Mouse (Mus musculus) kidney, postnatal 10 days (tissue): ENCODE results near the gene Gm21663.
"Not testable (repeated sequence)": the region's sequence is repeated elsewhere in the genome, so short reads cannot be mapped to it uniquely, and the experiment has no call there.

Source experiments
- DNase-seq: peaks from one replicate; pipeline ENCODE4 v3.0.0; 2021; ENCODE audit warnings: mixed read lengths

The Gm21663 gene

DNA sequence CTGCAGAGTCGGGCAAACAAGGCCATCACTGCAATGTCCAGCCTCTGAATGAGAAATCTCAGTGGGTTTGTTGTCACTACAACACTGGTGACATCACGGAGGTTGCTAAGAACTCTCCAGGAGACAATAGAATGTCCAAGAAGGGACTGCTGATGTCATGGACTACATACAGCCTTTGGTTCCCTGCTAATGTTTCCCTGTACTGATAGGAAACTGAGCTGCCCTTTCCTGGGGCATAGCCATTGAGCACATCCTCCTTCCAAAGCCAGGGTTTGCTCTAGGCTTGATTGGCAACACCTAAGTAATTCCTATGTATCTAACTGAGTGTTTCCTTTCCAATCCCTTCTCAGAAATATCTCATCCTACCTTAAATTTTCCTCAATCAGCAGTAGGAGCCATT is at the start of gene Gm21663:
Gene Gm21663, minus strand, starts transcription at position 101 of the 400 bp plus-strand sequence.
- DNase-seq = not testable (repeated sequence)

DNA sequence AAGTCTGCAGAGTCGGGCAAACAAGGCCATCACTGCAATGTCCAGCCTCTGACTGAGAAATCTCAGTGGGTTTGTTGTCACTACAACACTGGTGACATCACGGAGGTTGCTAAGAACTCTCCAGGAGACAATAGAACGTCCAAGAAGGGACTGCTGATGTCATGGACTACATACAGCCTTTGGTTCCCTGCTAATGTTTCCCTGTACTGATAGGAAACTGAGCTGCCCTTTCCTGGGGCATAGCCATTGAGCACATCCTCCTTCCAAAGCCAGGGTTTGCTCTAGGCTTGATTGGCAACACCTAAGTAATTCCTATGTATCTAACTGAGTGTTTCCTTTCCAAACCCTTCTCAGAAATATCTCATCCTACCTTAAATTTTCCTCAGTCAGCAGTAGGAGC is 46.4 kb upstream of the Gm21663 start, which contains the start of gene Gm21698:
Gene Gm21698, minus strand, starts transcription at position 101 of the 400 bp plus-strand sequence.
- DNase-seq = not testable (repeated sequence)

DNA sequence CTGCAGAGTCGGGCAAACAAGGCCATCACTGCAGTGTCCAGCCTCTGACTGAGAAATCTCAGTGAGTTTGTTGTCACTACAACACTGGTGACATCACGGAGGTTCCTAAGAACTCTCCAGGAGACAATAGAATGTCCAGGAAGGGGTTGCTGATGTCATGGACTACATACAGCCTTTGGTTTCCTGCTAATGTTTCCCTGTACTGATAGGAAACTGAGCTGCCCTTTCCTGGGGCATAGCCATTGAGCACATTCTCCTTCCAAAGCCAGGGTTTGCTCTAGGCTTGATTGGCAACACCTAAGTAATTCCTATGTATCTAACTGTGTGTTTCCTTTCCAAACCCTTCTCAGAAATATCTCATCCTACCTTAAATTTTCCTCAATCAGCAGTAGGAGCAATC is 30.4 kb upstream of the Gm21663 start, which contains the start of gene Gm21680:
Gene Gm21680, minus strand, starts transcription at position 101 of the 400 bp plus-strand sequence.
- not testable (repeated sequence) for DNase-seq

DNA sequence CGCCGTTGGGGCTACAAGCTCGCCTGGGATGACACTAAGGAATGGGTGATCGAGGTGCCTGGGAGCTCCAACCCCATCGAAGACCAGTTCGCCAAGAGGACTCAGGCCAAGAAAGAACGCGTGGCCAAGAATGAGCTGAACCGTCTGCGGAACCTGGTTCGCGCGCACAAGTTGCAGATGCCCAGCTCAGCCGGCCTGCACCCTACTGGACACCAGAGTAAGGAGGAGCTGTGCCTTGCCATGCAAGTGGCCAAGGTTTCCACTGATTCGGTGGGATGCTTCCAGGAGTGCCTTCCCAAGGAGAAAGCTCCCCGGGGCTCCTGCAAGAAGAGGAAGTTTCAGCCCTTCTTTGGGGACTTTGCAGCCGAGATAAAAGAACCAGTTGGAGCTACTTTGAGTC is 14.9 kb upstream of the Gm21663 start:
- DNase-seq = not testable (repeated sequence)

DNA sequence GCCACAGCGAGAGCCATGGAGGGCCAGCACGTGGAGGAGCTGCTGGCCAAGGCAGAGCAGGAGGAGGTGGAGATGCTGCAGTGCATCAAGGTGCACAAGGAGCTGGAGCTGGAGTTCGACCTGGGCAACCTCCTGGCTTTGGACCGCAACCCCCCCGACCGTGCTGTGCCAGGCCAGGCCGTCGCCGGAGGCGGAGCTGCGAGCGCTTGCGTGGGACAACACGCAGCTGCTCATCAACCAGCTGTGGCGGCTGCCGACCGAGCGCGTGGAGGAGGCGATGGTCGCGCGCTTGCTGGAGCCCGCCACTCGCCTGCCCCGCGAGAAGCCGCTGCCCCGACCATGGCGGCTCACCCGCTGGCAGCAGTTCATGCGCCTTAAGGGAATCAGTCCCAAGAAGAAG is 14.4 kb upstream of the Gm21663 start:
- DNase-seq = peak; percentile 7

DNA sequence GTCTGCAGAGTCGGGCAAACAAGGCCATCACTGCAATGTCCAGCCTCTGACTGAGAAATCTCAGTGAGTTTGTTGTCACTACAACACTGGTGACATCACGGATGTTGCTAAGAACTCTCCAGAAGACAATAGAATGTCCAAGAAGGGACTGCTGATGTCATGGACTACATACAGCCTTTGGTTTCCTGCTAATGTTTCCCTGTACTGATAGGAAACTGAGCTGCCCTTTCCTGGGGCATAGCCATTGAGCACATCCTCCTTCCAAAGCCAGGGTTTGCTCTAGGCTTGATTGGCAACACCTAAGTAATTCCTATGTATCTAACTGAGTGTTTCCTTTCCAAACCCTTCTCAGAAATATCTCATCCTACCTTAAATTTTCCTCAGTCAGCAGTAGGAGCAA is 12.1 kb upstream of the Gm21663 start, which contains the start of gene Gm21671:
Gene Gm21671, minus strand, starts transcription at position 101 of the 400 bp plus-strand sequence.
- not testable (repeated sequence) for DNase-seq

DNA sequence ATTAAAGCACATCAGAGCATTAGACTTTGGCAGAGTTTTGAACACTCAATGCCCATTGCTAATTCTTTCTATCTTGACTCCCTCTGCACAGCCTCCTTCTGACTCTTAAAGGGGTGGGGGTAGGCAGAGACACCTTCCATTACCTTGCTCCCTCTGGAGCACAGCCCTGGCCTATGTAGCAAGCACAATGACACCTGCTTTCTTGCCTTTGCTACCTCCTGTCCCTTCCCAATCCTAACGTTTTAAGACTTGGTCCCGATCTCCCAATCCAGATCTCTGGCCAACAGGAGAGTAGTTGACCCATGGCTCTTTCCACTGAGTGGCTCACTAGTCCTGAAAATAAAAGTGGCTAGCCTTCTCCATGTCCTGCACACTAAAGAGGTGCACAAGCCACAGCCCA is 3.2 kb upstream of the Gm21663 start:
- DNase-seq = not testable (repeated sequence)

DNA sequence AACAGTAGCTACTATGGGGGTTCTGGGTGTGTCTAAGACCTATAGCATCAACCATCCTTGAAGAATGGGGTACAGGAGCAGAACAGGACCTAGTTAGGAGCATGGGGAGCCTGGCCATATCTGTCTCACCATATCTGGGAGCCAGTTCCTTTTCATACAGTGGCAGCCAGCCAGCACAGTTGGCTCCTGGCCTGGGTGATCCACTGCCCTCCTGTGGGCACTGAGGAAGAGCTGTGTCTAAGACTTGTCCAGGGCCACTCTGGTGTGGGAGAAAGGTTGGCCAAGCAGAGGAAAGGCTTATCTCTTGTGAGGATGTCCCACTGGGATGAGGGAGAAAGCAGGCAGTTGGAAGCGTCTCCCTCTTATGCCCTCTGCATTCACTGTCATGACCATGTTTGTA is 50.9 kb downstream of the Gm21663 start:
- peak; percentile 59 for DNase-seq

DNA sequence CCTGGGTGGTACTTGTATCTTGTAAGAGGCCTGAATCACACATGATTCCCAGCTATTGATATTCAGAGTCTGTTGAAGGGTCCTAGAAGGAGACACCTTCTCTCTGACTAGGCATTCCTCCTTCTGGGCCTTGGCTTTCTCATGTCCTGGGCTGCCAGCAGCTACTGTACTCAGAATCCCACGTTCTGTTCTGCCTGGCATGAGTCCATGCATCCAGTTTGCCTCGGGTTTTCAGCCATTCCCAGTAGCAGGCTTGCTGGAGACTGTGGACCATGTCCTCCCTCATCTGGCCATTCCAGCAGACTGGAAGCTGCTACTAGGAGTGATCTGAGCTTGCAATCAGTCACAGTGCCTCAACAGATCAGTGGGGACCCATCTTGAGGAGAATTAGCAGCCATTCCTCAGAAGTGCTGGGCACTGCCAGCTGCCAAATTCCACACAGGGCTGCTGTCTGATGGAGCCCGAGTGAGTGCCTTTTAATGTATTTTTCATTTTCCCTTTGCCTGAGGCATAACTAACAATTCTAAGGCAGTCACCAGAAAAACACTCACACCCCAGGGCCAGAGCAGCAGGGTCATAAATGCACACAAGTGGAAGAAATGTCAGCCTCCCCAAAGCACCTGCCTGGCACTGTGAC is 52.3 kb downstream of the Gm21663 start:
- no peak for DNase-seq

DNA sequence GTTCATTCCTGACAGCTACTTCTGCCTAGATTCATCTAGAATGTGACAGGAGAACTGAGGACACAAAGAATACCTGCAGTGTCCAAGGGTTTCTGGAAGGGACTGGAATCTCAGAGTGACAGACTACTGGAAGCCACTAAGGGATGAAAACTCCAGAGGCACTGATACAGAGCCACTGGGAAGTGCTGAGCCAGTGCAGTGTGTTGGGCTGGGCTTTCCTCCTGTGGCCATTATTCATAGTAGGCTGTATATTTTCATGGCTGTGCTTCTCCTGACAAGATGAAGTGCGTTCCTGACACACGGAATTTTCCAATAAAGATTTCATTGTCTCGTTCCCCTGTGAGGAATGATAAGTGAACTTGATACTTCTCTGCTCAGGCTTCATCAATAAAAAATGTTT is 55.5 kb downstream of the Gm21663 start:
- no peak for DNase-seq
